ENCODE assay signal across 16 mouse cellular contexts in the genomic region with DNA sequence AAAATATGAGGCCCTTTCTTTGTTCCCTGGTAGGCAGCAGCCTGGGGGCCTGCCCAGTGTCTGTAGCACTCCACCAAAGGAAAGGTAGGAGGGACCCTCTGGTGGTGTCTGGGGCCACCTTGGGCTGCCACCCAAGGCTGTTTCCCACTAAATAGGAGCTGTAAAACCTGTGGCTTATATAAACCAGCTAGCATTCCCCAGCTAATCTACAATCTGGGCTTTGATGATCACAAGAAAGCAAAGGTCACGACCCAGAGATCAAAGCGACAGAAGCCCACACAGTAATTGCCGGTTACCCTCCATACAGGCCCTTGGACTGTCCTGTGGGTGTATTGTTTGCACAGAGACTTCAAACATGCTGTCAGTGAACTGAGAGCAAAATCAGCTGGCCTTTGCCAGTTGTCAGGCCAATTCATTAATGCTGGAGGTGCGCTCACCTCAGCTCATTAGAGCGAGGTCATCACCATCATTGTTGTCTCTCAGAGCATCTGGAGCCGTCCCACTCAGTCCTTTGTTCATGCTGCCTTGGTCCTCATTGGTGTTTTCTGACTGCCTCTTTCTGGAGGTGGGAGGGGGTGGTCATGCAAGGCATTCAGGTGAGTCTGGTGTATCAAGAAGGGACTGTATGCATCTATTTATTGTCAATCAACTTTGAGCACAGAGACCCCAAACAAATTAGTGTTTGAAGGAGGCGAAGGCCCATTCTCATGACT.
DNase-seq lines count a peak whose midpoint lies in the region; ATAC-seq and TF ChIP-seq lines count a peak whose summit lies in the region.
"Had no signal": no experiment of that assay in that cellular context is flagged by ENCODE, and none has a peak within 500 bp of the region (broad histone marks: within the 10 kb centered on the region; RNA-seq: fewer than 3 reads in every experiment).

No protein-coding gene starts in this region.

- no peak for TF ChIP-seq CTCF in kidney, adult 2 months (conservative IDR thresholded peaks at IDR 0.05; ENCODE audit: insufficient read depth, insufficient read length, low read depth, low read length)
- TF ChIP-seq CTCF in liver, embryonic 14.5 days (IDR thresholded peaks at IDR 0.05; ENCODE audit: low read depth): no peak

- no peak overlapping the region for H3K4me2 ChIP-seq in kidney, embryonic 14.5 days (replicated peaks; ENCODE audit: low read depth, low read length)
- H3K4me2 ChIP-seq in embryonic facial prominence, embryonic 11.5 days (ENCODE audit: low read depth, low read length): no peak overlapping the region
- H3K4me2 ChIP-seq in liver, embryonic 14.5 days (ENCODE audit: low read depth): no peak overlapping the region
- H3K4me2 ChIP-seq: embryonic facial prominence, embryonic 13.5 days; forebrain, embryonic 15.5 days; hindbrain, embryonic 15.5 days; lung, embryonic 14.5 days; neural tube, embryonic 13.5 days had no signal

- no peaks in the 10 kb centered on the region for H3K36me3 ChIP-seq in kidney, embryonic 14.5 days (ENCODE audit: control insufficient read depth, insufficient read depth, low read length)
- H3K36me3 ChIP-seq in kidney, adult 2 months (ENCODE audit: control insufficient read depth, insufficient read depth, low read length): no peaks in the 10 kb centered on the region
- H3K36me3 ChIP-seq in embryonic facial prominence, embryonic 11.5 days (replicated peaks; ENCODE audit: control insufficient read depth, insufficient read depth, low read depth, low read length): no peaks in the 10 kb centered on the region
- no peaks in the 10 kb centered on the region for H3K36me3 ChIP-seq in liver, embryonic 14.5 days (replicated peaks; ENCODE audit: control insufficient read depth, insufficient read depth, low read depth)
- H3K36me3 ChIP-seq: embryonic facial prominence, embryonic 13.5 days; forebrain, embryonic 15.5 days; hindbrain, embryonic 15.5 days; neural tube, embryonic 13.5 days had no signal

- peak; percentile 90 for ATAC-seq in kidney, embryonic 14.5 days (ENCODE audit: low FRiP score, low TSS enrichment)
- ATAC-seq in embryonic facial prominence, embryonic 11.5 days (replicated peaks; ENCODE audit: insufficient number of reproducible peaks, low FRiP score, low TSS enrichment, low read depth): peak; percentile 44; the same call in 1 of the 2 replicates
- peak; percentile 65 for ATAC-seq in liver, embryonic 14.5 days (ENCODE audit: insufficient read depth)
- ATAC-seq: CD4-positive, CD25-positive, alpha-beta regulatory T cell, adult 4 months; forebrain, embryonic 15.5 days had no signal

- H3K27ac ChIP-seq in kidney, embryonic 14.5 days (ENCODE audit: low read depth, low read length): no peak overlapping the region; the same call in 1 of the 2 replicates
- H3K27ac ChIP-seq in kidney, adult 2 months (ENCODE audit: insufficient read depth, low read depth, low read length): no peak overlapping the region
- H3K27ac ChIP-seq in embryonic facial prominence, embryonic 11.5 days (replicated peaks; ENCODE audit: low read depth, low read length): no peak overlapping the region
- no peak overlapping the region for H3K27ac ChIP-seq in liver, embryonic 14.5 days
- H3K27ac ChIP-seq: embryonic facial prominence, embryonic 13.5 days; forebrain, embryonic 15.5 days; hindbrain, embryonic 15.5 days; neural tube, embryonic 13.5 days had no signal

- no peaks in the 10 kb centered on the region for H3K27me3 ChIP-seq in kidney, embryonic 14.5 days (ENCODE audit: control insufficient read depth, insufficient read depth, low read length)
- no peaks in the 10 kb centered on the region for H3K27me3 ChIP-seq in kidney, adult 2 months (replicated peaks; ENCODE audit: control insufficient read depth, insufficient read depth, low read length)
- H3K27me3 ChIP-seq in embryonic facial prominence, embryonic 11.5 days (ENCODE audit: control insufficient read depth, insufficient read depth, low read length): no peaks in the 10 kb centered on the region
- no peaks in the 10 kb centered on the region for H3K27me3 ChIP-seq in liver, embryonic 14.5 days (ENCODE audit: control insufficient read depth, insufficient read depth, low read length)
- H3K27me3 ChIP-seq: embryonic facial prominence, embryonic 13.5 days; megakaryocyte, embryonic 14.5 days had no signal

- H3K4me3 ChIP-seq in kidney, embryonic 14.5 days (ENCODE audit: low read length): no peak overlapping the region
- no peak overlapping the region for H3K4me3 ChIP-seq in kidney, adult 2 months (ENCODE audit: insufficient read depth, low read depth, low read length)
- H3K4me3 ChIP-seq in embryonic facial prominence, embryonic 11.5 days (ENCODE audit: low read depth, low read length): no peak overlapping the region
- H3K4me3 ChIP-seq in liver, embryonic 14.5 days (ENCODE audit: insufficient read depth in 1 of 2, low read depth in 2 of 2, low read length in 2 of 2): no peak overlapping the region
- H3K4me3 ChIP-seq: embryonic facial prominence, embryonic 13.5 days; forebrain, embryonic 15.5 days; hindbrain, embryonic 15.5 days; megakaryocyte, embryonic 14.5 days; neural tube, embryonic 13.5 days had no signal

- H3K4me1 ChIP-seq in kidney, embryonic 14.5 days (ENCODE audit: control insufficient read depth, insufficient read depth, low read length): peaks cover 17% of the 10 kb centered on the region
- no peaks in the 10 kb centered on the region for H3K4me1 ChIP-seq in kidney, adult 2 months (ENCODE audit: control insufficient read depth, insufficient read depth, low read length)
- H3K4me1 ChIP-seq in embryonic facial prominence, embryonic 11.5 days (ENCODE audit: control insufficient read depth, insufficient read depth, low read length): no peaks in the 10 kb centered on the region
- H3K4me1 ChIP-seq in liver, embryonic 14.5 days (replicated peaks; ENCODE audit: control insufficient read depth in 2 of 2, insufficient read depth in 2 of 2, low read length in 1 of 2): peaks cover 0 to 7% of the 10 kb centered on the region in 2 experiments; a peak in 2 of 4 replicates
- H3K4me1 ChIP-seq: embryonic facial prominence, embryonic 13.5 days; forebrain, embryonic 15.5 days; hindbrain, embryonic 15.5 days; megakaryocyte, embryonic 14.5 days had no signal

- DNase-seq in kidney, adult 2 months: no peak
- DNase-seq in embryo, embryonic 10.5 days (ENCODE audit: low spot score): peak; percentile 84
- DNase-seq in embryonic facial prominence, embryonic 11.5 days (ENCODE audit: low spot score): peak; percentile 42
- DNase-seq in liver, embryonic 14.5 days (ENCODE audit: low read depth in 3 of 3, low spot score in 3 of 3): peak; percentile 19 to 29 (median 28)
- DNase-seq in urinary bladder, postnatal 14 days (ENCODE audit: low spot score): no peak
- no peak for DNase-seq in testis, postnatal 14 days (ENCODE audit: low spot score)
- DNase-seq: cerebellum, adult 2 months; gastrocnemius, postnatal 25 days; lung, embryonic 14.5 days had no signal

- H3K9me3 ChIP-seq in kidney, embryonic 14.5 days (ENCODE audit: control insufficient read depth, low read length): no peaks in the 10 kb centered on the region
- H3K9me3 ChIP-seq in embryonic facial prominence, embryonic 11.5 days (replicated peaks; ENCODE audit: control insufficient read depth, low read length): no peaks in the 10 kb centered on the region
- no peaks in the 10 kb centered on the region for H3K9me3 ChIP-seq in liver, embryonic 14.5 days (ENCODE audit: control insufficient read depth, low read length)
- H3K9me3 ChIP-seq: embryonic facial prominence, embryonic 13.5 days; forebrain, embryonic 15.5 days; hindbrain, embryonic 15.5 days; megakaryocyte, embryonic 14.5 days; neural tube, embryonic 13.5 days had no signal

- TF ChIP-seq POLR2A in kidney, adult 2 months (IDR thresholded peaks at IDR 0.05; ENCODE audit: low read depth, low read length): no peak

- WGBS in kidney, embryonic 14.5 days: 21% methylated on average over 7 of the region's 7 CpGs
- WGBS in kidney, adult 2 months: 78% methylated on average over 7 of the region's 7 CpGs
- WGBS in embryonic facial prominence, embryonic 11.5 days: 33% methylated on average over 7 of the region's 7 CpGs
- WGBS in liver, embryonic 14.5 days (ENCODE audit: insufficient replicate concordance): 58% methylated on average over 7 of the region's 7 CpGs

- H3K9ac ChIP-seq in kidney, embryonic 14.5 days (ENCODE audit: low read depth, low read length): no peak overlapping the region
- no peak overlapping the region for H3K9ac ChIP-seq in embryonic facial prominence, embryonic 11.5 days (replicated peaks; ENCODE audit: low read length)
- no peak overlapping the region for H3K9ac ChIP-seq in liver, embryonic 14.5 days (replicated peaks)
- H3K9ac ChIP-seq: embryonic facial prominence, embryonic 13.5 days; forebrain, embryonic 15.5 days; hindbrain, embryonic 15.5 days; lung, embryonic 14.5 days; neural tube, embryonic 13.5 days had no signal

- no peak for TF ChIP-seq EP300 in liver, embryonic 14.5 days (IDR thresholded peaks at IDR 0.05; ENCODE audit: low read depth)

Comparison
In these comparisons a context has a peak if more than half of its experiments do, and no peak if none do; other contexts are left out.
1. DNase-seq: peak in embryo, embryonic 10.5 days (single experiment), embryonic facial prominence, embryonic 11.5 days (single experiment) and liver, embryonic 14.5 days (3 of 3); none in kidney, adult 2 months (single experiment), urinary bladder, postnatal 14 days (single experiment) and testis, postnatal 14 days (single experiment).
2. Peak in every context shown above with its lines, with median percentiles within 50 percentile points of each other: ATAC-seq.